Mouse (Mus musculus): Measurements from ENCODE around the gene Mcidas.

GRCm38 (mm10) chr13:112987991-112988390 is 5.7 kb upstream of the Mcidas start:
- TF ChIP-seq CTCF (IDR thresholded peaks at IDR 0.05; ENCODE audit: low read depth, low read length) (no peak), GATA1 (IDR thresholded peaks at IDR 0.05; ENCODE audit: borderline replicate concordance, low read length) (no peak), TAL1 (conservative IDR thresholded peaks at IDR 0.05; ENCODE audit: low read depth, low read length) (no peak), POLR2AphosphoS5 (IDR thresholded peaks at IDR 0.05; ENCODE audit: insufficient replicate concordance, low read depth, low read length) (no peak), GATA2 (IDR thresholded peaks at IDR 0.05; ENCODE audit: borderline replicate concordance, low read depth, low read length) (no peak)

Measured in G1E (cell line).